Mouse (Mus musculus) embryonic facial prominence, embryonic 13.5 days (tissue): ENCODE results near the gene Lin52. TPM values are rescaled to one million over a fixed set of nuclear protein-coding genes. Genes with fewer than 3 reads are reported as not detected.
A peak's percentile ranks its signal among the peaks of the same experiment; 100 is the strongest.

ENCODE experiments used
- ATAC-seq: fragments of 200-750 bp; cut with Nextera tagmentation; 2 replicates; pipeline ENCODE4 v1.8.0; 2017; ENCODE audit warnings: low read depth; ENCODE audit not compliant: insufficient number of reproducible peaks, insufficient read depth, low FRiP score, low TSS enrichment
- H3K27ac ChIP-seq: fragments of 300-500 bp; sonication (generic); 2 replicates; pipeline ENCODE4 v1.5.1; 2015; ENCODE audit warnings: moderate library complexity, mild to moderate bottlenecking, inconsistent platforms
- H3K27me3 ChIP-seq: fragments of 300-500 bp; sonication (generic); 2 replicates; pipeline ENCODE4 v1.6.1; 2015; ENCODE audit warnings: mild to moderate bottlenecking, inconsistent platforms
- H3K36me3 ChIP-seq: fragments of 300-500 bp; sonication (generic); 2 replicates; pipeline ENCODE4 v1.6.1; 2015; ENCODE audit warnings: mild to moderate bottlenecking, inconsistent platforms
- H3K4me1 ChIP-seq: fragments of 300-500 bp; sonication (generic); 2 replicates; pipeline ENCODE4 v1.6.1; 2015; ENCODE audit warnings: inconsistent platforms
- H3K4me2 ChIP-seq: fragments of 300-500 bp; sonication (generic); 2 replicates; pipeline ENCODE4 v1.6.1; 2015; ENCODE audit warnings: moderate library complexity, mild to moderate bottlenecking, inconsistent platforms
- H3K4me3 ChIP-seq: fragments of 300-500 bp; sonication (generic); 2 replicates; pipeline ENCODE4 v1.5.1; 2015; ENCODE audit warnings: mild to moderate bottlenecking, inconsistent platforms
- H3K9ac ChIP-seq: fragments of 300-500 bp; sonication (generic); 2 replicates; pipeline ENCODE4 v1.6.1; 2015; ENCODE audit warnings: mild to moderate bottlenecking, inconsistent platforms
- H3K9me3 ChIP-seq: fragments of 300-500 bp; sonication (generic); 2 replicates; pipeline ENCODE4 v1.6.1; 2016; ENCODE audit warnings: inconsistent platforms
- WGBS: fragments of 180-500 bp; shearing (Covaris S2); methylation state at CpG from one replicate; pipeline ENCODE4 v1.1.7; 2015; ENCODE audit warnings: mixed read lengths; 5-methylcytosine and 5-hydroxymethylcytosine counted together
- polyA plus RNA-seq: library from polyadenylated mRNA; unstranded; fragments of >200 nt; fragmentation: Nextera tagmentation; extraction: Ambion mirVana; gene quantifications from 2 replicates; pipeline ENCODE4 v1.2.1, GENCODE M21; 2015

Gene Lin52
- polyA plus RNA-seq, 1 experiment from 2014 or later: 25.7 TPM

DNA sequence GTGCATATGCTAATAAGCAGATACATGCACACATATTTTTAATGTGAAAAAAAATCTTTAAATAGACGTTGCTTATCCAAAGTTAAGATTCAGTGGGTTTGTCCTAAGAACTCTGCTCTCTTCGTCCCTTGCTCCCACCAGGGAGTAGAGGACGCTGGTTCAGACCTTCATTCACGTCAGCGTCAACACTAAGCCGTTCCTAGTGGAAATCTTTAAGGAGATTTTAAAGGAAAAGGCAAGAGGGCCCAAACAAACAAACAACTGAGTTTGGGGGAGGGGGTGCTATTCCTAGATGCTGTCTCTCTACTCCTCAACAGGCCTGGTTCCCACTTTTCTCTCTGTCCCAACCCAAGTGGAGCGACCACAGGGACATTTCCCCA lies 121.1 kb downstream of the Lin52 start:
- WGBS: 3% methylated on average over 7 of the region's 7 CpGs
- no peak for ATAC-seq
- no peak overlapping the region for H3K4me2 ChIP-seq

DNA sequence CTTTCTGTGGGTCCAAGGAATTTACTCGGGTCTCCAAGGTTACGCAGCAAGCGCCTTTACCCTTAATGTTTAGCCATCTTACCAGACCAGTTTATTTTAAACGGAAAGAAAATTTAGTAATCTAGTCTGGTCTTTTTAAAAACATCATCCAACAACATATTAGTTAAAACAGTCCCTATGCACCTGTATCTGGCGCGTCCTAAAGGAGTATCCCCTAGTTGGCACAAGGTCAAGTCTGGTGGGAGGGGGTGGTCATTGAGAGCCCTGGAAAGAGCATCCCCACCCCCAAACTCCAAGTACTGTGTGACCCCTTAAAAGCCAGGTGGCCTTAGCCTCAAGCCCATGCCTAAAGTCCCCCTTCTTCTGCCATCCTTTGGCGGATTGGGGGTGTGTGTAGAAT lies 121.9 kb downstream of the Lin52 start:
- 15% methylated on average over 7 of the region's 7 CpGs for WGBS
- H3K27ac ChIP-seq: no peak overlapping the region
- H3K9me3 ChIP-seq: no peaks in the 10 kb centered on the region
- H3K4me2 ChIP-seq: no peak overlapping the region
- peaks cover 90% of the 10 kb centered on the region for H3K27me3 ChIP-seq
- H3K4me1 ChIP-seq: peaks cover 31% of the 10 kb centered on the region
- no peaks in the 10 kb centered on the region for H3K36me3 ChIP-seq
- H3K4me3 ChIP-seq: no peak overlapping the region
- H3K9ac ChIP-seq: no peak overlapping the region
- no peak for ATAC-seq

More for the DNA sequence above, 121.1 kb downstream of the Lin52 start:
- no peaks in the 10 kb centered on the region for H3K9me3 ChIP-seq
- no peaks in the 10 kb centered on the region for H3K36me3 ChIP-seq
- H3K27ac ChIP-seq: no peak overlapping the region
- H3K9ac ChIP-seq: no peak overlapping the region
- peaks cover 97% of the 10 kb centered on the region for H3K27me3 ChIP-seq
- peaks cover 31% of the 10 kb centered on the region for H3K4me1 ChIP-seq
- H3K4me3 ChIP-seq: no peak overlapping the region

DNA sequence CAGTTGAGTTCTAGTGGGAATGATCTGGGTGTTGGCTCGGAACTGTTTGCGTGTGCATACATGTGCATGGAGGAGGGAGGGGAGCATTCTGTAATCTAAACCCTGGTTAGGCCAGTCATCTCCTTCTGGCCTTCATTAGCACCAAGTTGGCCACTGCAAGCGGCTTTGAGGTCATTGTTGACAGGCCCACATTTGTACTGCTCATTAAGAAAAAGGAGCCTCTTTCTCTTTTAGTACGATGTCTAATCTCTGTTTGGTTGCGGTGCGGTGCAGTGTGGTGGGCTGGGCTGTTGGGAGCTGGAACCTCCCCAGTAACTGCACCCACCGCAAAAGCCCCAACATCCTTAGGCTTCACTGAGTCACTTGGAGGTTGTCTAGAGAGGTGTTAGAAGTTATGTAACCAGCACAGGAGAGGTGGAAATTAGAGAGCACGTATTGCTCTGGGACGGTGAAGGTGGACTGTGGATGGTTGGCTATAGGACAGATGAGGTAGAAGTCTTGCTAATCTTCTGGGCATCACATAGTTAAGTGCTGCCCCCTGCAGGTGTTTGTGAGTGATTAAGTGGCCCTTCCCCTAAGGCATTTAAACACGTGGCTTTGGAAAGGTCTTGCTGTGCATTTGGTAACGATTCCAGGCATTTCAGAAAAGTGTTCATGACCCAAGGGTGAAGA lies 126.7 kb downstream of the Lin52 start:
- 63% methylated on average over 11 of the region's 11 CpGs for WGBS
- no peaks in the 10 kb centered on the region for H3K9me3 ChIP-seq
- no peaks in the 10 kb centered on the region for H3K4me1 ChIP-seq
- H3K27ac ChIP-seq: no peak overlapping the region
- no peak for ATAC-seq
- no peak overlapping the region for H3K4me2 ChIP-seq
- no peak overlapping the region for H3K9ac ChIP-seq
- H3K27me3 ChIP-seq: peaks cover 42% of the 10 kb centered on the region
- no peak overlapping the region for H3K4me3 ChIP-seq
- H3K36me3 ChIP-seq: no peaks in the 10 kb centered on the region

DNA sequence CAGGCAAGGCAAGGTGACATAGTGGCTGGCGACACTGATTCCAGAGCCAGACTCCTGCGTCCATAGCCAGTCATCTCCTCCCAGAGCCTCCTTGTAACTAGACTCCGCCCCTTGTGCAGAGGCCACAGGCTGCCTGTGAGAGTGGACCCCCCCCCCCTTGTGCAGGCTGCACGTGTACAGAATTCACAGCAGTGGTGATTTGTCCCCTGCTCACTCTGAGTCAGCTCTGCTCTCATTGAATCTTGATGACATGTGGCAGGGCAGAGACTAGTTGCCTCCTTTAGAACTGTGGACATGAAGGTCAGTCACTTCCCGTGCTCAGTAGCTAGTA lies 127.2 kb downstream of the Lin52 start:
- Histone ChIP-seq H3K4me2 (no peak overlapping the region), H3K9ac (no peak overlapping the region), H3K27ac (no peak overlapping the region), H3K27me3 (peaks cover 37% of the 10 kb centered on the region), H3K4me3 (no peak overlapping the region), H3K36me3 (no peaks in the 10 kb centered on the region), H3K4me1 (no peaks in the 10 kb centered on the region), H3K9me3 (no peaks in the 10 kb centered on the region)
- 32% methylated on average over 5 of the region's 5 CpGs for WGBS
- no peak for ATAC-seq

DNA sequence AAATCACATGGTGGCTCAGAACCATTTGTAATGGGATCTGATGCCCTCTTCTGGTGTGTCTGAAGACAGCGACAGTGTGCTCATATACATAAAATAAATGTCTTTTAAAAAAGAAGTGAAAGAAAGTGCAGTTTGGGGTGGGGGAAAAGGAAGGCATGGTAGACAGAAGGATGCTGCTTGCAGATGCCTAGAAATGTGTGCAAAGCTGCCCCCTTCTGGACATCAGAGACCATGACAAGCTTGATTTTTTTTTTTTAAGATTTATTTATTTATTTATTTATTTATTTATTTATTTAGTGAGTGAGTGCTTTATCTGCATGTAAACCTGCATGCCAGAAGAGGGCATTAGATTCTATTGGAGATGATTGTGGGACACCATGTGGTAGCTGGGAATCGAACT lies 130.1 kb downstream of the Lin52 start:
- Histone ChIP-seq H3K27me3 (peaks cover 8% of the 10 kb centered on the region), H3K27ac (no peak overlapping the region), H3K4me3 (no peak overlapping the region), H3K4me2 (no peak overlapping the region), H3K4me1 (no peaks in the 10 kb centered on the region), H3K9ac (no peak overlapping the region), H3K9me3 (no peaks in the 10 kb centered on the region), H3K36me3 (no peaks in the 10 kb centered on the region)
- no peak for ATAC-seq
- 88% methylated on average over 2 of the region's 2 CpGs for WGBS

DNA sequence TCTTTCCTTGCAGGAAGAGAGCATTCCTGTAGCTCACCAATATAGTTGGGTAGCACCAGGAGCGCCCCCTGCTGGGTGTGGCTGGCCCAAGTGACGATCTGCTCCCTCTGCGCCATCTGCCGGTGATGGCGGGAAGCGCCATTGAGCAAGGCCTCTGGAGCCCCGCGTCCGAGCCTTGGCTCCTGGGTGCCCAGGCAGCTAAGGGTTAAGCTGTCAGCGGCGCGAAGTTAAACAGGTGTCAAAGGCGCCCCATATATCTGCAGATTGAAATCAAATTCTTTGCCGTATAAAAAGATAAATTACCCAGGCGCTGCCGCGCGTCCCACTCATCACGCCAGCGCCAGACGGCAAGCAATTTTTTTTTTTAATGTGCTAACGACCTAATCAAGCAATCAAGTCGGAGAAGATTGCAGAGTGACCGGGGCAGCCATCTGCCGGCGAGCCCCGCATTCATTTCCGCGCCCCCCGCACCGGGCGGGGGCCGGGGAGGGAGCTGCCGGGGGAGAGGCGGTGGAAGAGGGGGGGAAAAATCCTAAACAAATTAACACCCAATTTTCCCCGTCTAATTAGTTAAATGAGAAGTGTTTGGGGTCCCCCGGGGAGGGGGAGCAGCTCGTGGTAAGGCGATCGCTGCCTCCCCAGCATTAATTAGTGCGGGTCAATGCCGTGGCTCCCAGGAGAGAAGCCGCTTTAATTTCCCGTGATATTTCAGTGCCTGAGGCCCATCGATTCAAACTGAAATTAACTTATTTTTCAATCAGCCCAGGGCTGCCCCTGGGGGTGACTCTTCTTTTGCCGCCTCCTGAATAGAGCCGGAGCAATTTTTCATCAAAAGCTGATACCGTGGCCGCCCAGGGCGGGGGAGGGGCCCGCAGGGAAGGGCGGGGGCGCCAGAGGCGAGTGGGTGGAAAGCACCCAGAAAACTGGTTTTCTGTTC lies 138.9 kb downstream of the Lin52 start:
- H3K4me2 ChIP-seq: peak overlapping the region; percentile 98
- under 1% methylated on average over 54 of the region's 54 CpGs for WGBS
- 0 out of 2 replicates have a peak, but pooled peaks have one; percentile 24 for ATAC-seq
- peaks cover 3% of the 10 kb centered on the region; the same call in 1 of the 2 replicates for H3K27me3 ChIP-seq
- H3K27ac ChIP-seq: no peak overlapping the region
- peak overlapping the region; percentile 53 for H3K4me3 ChIP-seq
- no peaks in the 10 kb centered on the region for H3K36me3 ChIP-seq
- no peaks in the 10 kb centered on the region for H3K9me3 ChIP-seq
- peaks cover 7% of the 10 kb centered on the region; the same call in 1 of the 2 replicates for H3K4me1 ChIP-seq
- H3K9ac ChIP-seq: peak overlapping the region; percentile 72

Other genes starting within 250 kb of the Lin52 start
- 9.9 and 11.1 TPM in 2 replicates for gene Elmsan1, start 232.5 kb upstream of the Lin52 start, polyA plus RNA-seq
- gene Ptgr2, start 166.2 kb upstream of the Lin52 start, polyA plus RNA-seq: 12.7 and 12.8 TPM in 2 replicates
- 83.7 and 93.8 TPM in 2 replicates for gene Zfp410, start 134.6 kb upstream of the Lin52 start, polyA plus RNA-seq
- gene Coq6, start 89.8 kb upstream of the Lin52 start, polyA plus RNA-seq: 43.3 and 45.1 TPM in 2 replicates
- gene Fam161b, start 89.6 kb upstream of the Lin52 start, polyA plus RNA-seq: 4.2 and 5.5 TPM in 2 replicates
- gene Entpd5, start 42.4 kb upstream of the Lin52 start, polyA plus RNA-seq: 10.4 and 15.7 TPM in 2 replicates
- gene Bbof1, start 42.4 kb upstream of the Lin52 start, polyA plus RNA-seq: 2.3 and 2.6 TPM in 2 replicates
- gene Rnf113a2, start 34.2 kb upstream of the Lin52 start, polyA plus RNA-seq: 27.9 and 36.2 TPM in 2 replicates
- gene Aldh6a1, start 418 bp upstream of the Lin52 start, polyA plus RNA-seq: 36.7 and 39.6 TPM in 2 replicates
- gene Vsx2, start 118.3 kb downstream of the Lin52 start, polyA plus RNA-seq: 0.10 and 0.20 TPM in 2 replicates
- gene Abcd4, start 166.0 kb downstream of the Lin52 start, polyA plus RNA-seq: 17.8 and 18.0 TPM in 2 replicates
- not detected in 2 replicates for gene Vrtn, start 189.6 kb downstream of the Lin52 start, polyA plus RNA-seq
- gene Syndig1l, start 247.4 kb downstream of the Lin52 start, polyA plus RNA-seq: not detected in 2 replicates